Mouse (Mus musculus): ENCODE data around the gene Prkaa2. TPM values are rescaled to one million over a fixed set of nuclear protein-coding genes. Genes with fewer than 3 reads are reported as not detected.

Prkaa2 gene
- polyA plus RNA-seq, 1 experiment from 2014 or later: 21.2 TPM

GRCm38 (mm10) chr4:105131756-105132314 lies 22.1 kb upstream of the Prkaa2 start:
- DNase-seq (ENCODE audit: low spot score): no peak
- Histone ChIP-seq H3K36me3 (no peaks in the 10 kb centered on the region), H3K9me3 (no peaks in the 10 kb centered on the region), H3K27me3 (ENCODE audit: insufficient read depth, poor library complexity, severe bottlenecking) (no peaks in the 10 kb centered on the region), H3K27ac (no peak overlapping the region), H3K4me3 (no peak overlapping the region), H3K4me1 (peaks cover 5% of the 10 kb centered on the region; the same call in 1 of the 2 replicates)
- 67% methylated on average over 9 of the region's 9 CpGs for WGBS

- no peaks in the 10 kb centered on the region for H3K36me3 ChIP-seq
- DNase-seq (ENCODE audit: low spot score): peak; percentile 27
- H3K27ac ChIP-seq: no peak overlapping the region
- peaks cover 5% of the 10 kb centered on the region; the same call in 1 of the 2 replicates for H3K4me1 ChIP-seq
- H3K9me3 ChIP-seq: no peaks in the 10 kb centered on the region
- 71% methylated on average over 7 of the region's 7 CpGs for WGBS
- H3K4me3 ChIP-seq: no peak overlapping the region
- H3K27me3 ChIP-seq (ENCODE audit: insufficient read depth, poor library complexity, severe bottlenecking): no peaks in the 10 kb centered on the region
These were observed 19.5 kb upstream of the Prkaa2 start for GRCm38 (mm10) chr4:105129212-105129611.

- Histone ChIP-seq H3K4me1 (peaks cover 12% of the 10 kb centered on the region; the same call in 1 of the 2 replicates), H3K27me3 (ENCODE audit: insufficient read depth, poor library complexity, severe bottlenecking) (no peaks in the 10 kb centered on the region), H3K36me3 (no peaks in the 10 kb centered on the region), H3K4me3 (no peak overlapping the region), H3K27ac (no peak overlapping the region), H3K9me3 (no peaks in the 10 kb centered on the region)
- 41% methylated on average over 8 of the region's 8 CpGs for WGBS
- DNase-seq (ENCODE audit: low spot score): peak; percentile 79
These were observed 12.7 kb upstream of the Prkaa2 start for GRCm38 (mm10) chr4:105122429-105122828.

GRCm38 (mm10) chr4:105121081-105121480 lies 11.4 kb upstream of the Prkaa2 start:
- Histone ChIP-seq H3K27me3 (ENCODE audit: insufficient read depth, poor library complexity, severe bottlenecking) (no peaks in the 10 kb centered on the region), H3K27ac (no peak overlapping the region), H3K4me1 (peaks cover 13% of the 10 kb centered on the region; the same call in 1 of the 2 replicates), H3K36me3 (no peaks in the 10 kb centered on the region), H3K9me3 (no peaks in the 10 kb centered on the region), H3K4me3 (no peak overlapping the region)
- DNase-seq (ENCODE audit: low spot score): peak; percentile 64
- WGBS: 79% methylated on average over 6 of the region's 6 CpGs

- H3K36me3 ChIP-seq: no peaks in the 10 kb centered on the region
- H3K4me1 ChIP-seq: peaks cover 19% of the 10 kb centered on the region
- no peak overlapping the region for H3K4me3 ChIP-seq
- H3K27ac ChIP-seq: no peak overlapping the region
- no peaks in the 10 kb centered on the region for H3K27me3 ChIP-seq (ENCODE audit: insufficient read depth, poor library complexity, severe bottlenecking)
- H3K9me3 ChIP-seq: no peaks in the 10 kb centered on the region
- 70% methylated on average over 3 of the region's 3 CpGs for WGBS
- no peak for DNase-seq (ENCODE audit: low spot score)
These were observed 3.8 kb upstream of the Prkaa2 start for GRCm38 (mm10) chr4:105113468-105113867.

GRCm38 (mm10) chr4:105113042-105113441 lies 3.4 kb upstream of the Prkaa2 start:
- WGBS: 86% methylated on average over 5 of the region's 5 CpGs
- DNase-seq (ENCODE audit: low spot score): no peak
- Histone ChIP-seq H3K4me1 (peaks cover 15% of the 10 kb centered on the region), H3K9me3 (no peaks in the 10 kb centered on the region), H3K4me3 (no peak overlapping the region), H3K36me3 (no peaks in the 10 kb centered on the region), H3K27me3 (ENCODE audit: insufficient read depth, poor library complexity, severe bottlenecking) (no peaks in the 10 kb centered on the region), H3K27ac (no peak overlapping the region)

- Histone ChIP-seq H3K27ac (no peak overlapping the region), H3K4me1 (peaks cover 8% of the 10 kb centered on the region), H3K9me3 (no peaks in the 10 kb centered on the region), H3K36me3 (no peaks in the 10 kb centered on the region), H3K4me3 (no peak overlapping the region), H3K27me3 (ENCODE audit: insufficient read depth, poor library complexity, severe bottlenecking) (no peaks in the 10 kb centered on the region)
- 85% methylated on average over 11 of the region's 11 CpGs for WGBS
- DNase-seq (ENCODE audit: low spot score): peak; percentile 16
These were observed 2.1 kb upstream of the Prkaa2 start for GRCm38 (mm10) chr4:105111770-105112169.

- Histone ChIP-seq H3K27me3 (ENCODE audit: insufficient read depth, poor library complexity, severe bottlenecking) (no peaks in the 10 kb centered on the region), H3K36me3 (no peaks in the 10 kb centered on the region), H3K9me3 (no peaks in the 10 kb centered on the region), H3K27ac (peak overlapping the region; percentile 94), H3K4me1 (peaks cover 13% of the 10 kb centered on the region), H3K4me3 (peak overlapping the region; percentile 82)
- WGBS: 59% methylated on average over 4 of the region's 4 CpGs
- peak; percentile 72 for DNase-seq (ENCODE audit: low spot score)
These were observed 970 bp upstream of the Prkaa2 start for GRCm38 (mm10) chr4:105110684-105111035.

- peak; percentile 76 for DNase-seq (ENCODE audit: low spot score)
- WGBS: 2% methylated on average over 24 of the region's 24 CpGs
These were observed 447 bp upstream of the Prkaa2 start for GRCm38 (mm10) chr4:105109990-105110683.

GRCm38 (mm10) chr4:105108641-105109198 lies 970 bp downstream of the Prkaa2 start:
- H3K4me3 ChIP-seq: peak overlapping the region; percentile 82
- DNase-seq (ENCODE audit: low spot score): no peak
- 19% methylated on average over 5 of the region's 5 CpGs for WGBS
- no peaks in the 10 kb centered on the region for H3K9me3 ChIP-seq
- H3K27me3 ChIP-seq (ENCODE audit: insufficient read depth, poor library complexity, severe bottlenecking): no peaks in the 10 kb centered on the region
- H3K4me1 ChIP-seq: peaks cover 13% of the 10 kb centered on the region
- H3K36me3 ChIP-seq: no peaks in the 10 kb centered on the region
- peak overlapping the region; percentile 94 for H3K27ac ChIP-seq

More at GRCm38 (mm10) chr4:105109990-105110683, 447 bp upstream of the Prkaa2 start:
- Histone ChIP-seq H3K36me3 (no peaks in the 10 kb centered on the region), H3K9me3 (no peaks in the 10 kb centered on the region), H3K27me3 (ENCODE audit: insufficient read depth, poor library complexity, severe bottlenecking) (no peaks in the 10 kb centered on the region), H3K4me1 (peaks cover 13% of the 10 kb centered on the region), H3K4me3 (peak overlapping the region; percentile 82), H3K27ac (peak overlapping the region; percentile 94)

GRCm38 (mm10) chr4:105107943-105108640 lies 1.6 kb downstream of the Prkaa2 start:
- WGBS: 56% methylated on average over 12 of the region's 12 CpGs
- DNase-seq (ENCODE audit: low spot score): no peak
- peak overlapping the region; percentile 82 for H3K4me3 ChIP-seq
- H3K27me3 ChIP-seq (ENCODE audit: insufficient read depth, poor library complexity, severe bottlenecking): no peaks in the 10 kb centered on the region
- H3K27ac ChIP-seq: peak overlapping the region; percentile 94
- no peaks in the 10 kb centered on the region for H3K36me3 ChIP-seq
- H3K4me1 ChIP-seq: peaks cover 13% of the 10 kb centered on the region
- H3K9me3 ChIP-seq: no peaks in the 10 kb centered on the region

GRCm38 (mm10) chr4:105104099-105104872 lies 5.4 kb downstream of the Prkaa2 start:
- DNase-seq (ENCODE audit: low spot score): no peak
- Histone ChIP-seq H3K4me1 (peaks cover 12% of the 10 kb centered on the region; the same call in 1 of the 2 replicates), H3K27me3 (ENCODE audit: insufficient read depth, poor library complexity, severe bottlenecking) (no peaks in the 10 kb centered on the region), H3K27ac (no peak overlapping the region), H3K4me3 (no peak overlapping the region), H3K36me3 (no peaks in the 10 kb centered on the region), H3K9me3 (no peaks in the 10 kb centered on the region)
- 87% methylated on average over 6 of the region's 6 CpGs for WGBS
